Mouse (Mus musculus) neural tube, embryonic 13.5 days (tissue): ENCODE measurements around the gene Ebpl. TPM values are rescaled to one million over a fixed set of nuclear protein-coding genes. Genes with fewer than 3 reads are reported as not detected.

Experiments
- ATAC-seq: fragments of 200-750 bp; cut with Nextera tagmentation; 2 replicates; pipeline ENCODE4 v1.8.0; 2017; ENCODE audit warnings: low read depth, mild to moderate bottlenecking, moderate TSS enrichment, moderate library complexity
- H3K27ac ChIP-seq: fragments of 300-500 bp; sonication (generic); replicated peaks from 2 replicates; pipeline ENCODE4 v1.5.1; 2015; ENCODE audit warnings: moderate library complexity, mild to moderate bottlenecking, inconsistent platforms
- H3K27me3 ChIP-seq: fragments of 300-500 bp; sonication (generic); 2 replicates; pipeline ENCODE4 v1.6.1; 2015; ENCODE audit warnings: mild to moderate bottlenecking, inconsistent platforms
- H3K36me3 ChIP-seq: fragments of 300-500 bp; sonication (generic); 2 replicates; pipeline ENCODE4 v1.6.1; 2015; ENCODE audit warnings: mild to moderate bottlenecking, inconsistent platforms
- H3K4me1 ChIP-seq: fragments of 300-500 bp; sonication (generic); replicated peaks from 2 replicates; pipeline ENCODE4 v1.6.1; 2015; ENCODE audit warnings: inconsistent platforms
- H3K4me2 ChIP-seq: fragments of 300-500 bp; sonication (generic); 2 replicates; pipeline ENCODE4 v1.6.1; 2015; ENCODE audit warnings: inconsistent platforms, mild to moderate bottlenecking, moderate library complexity
- H3K4me3 ChIP-seq: fragments of 300-500 bp; sonication (generic); 2 replicates; pipeline ENCODE4 v1.5.1; 2015; ENCODE audit warnings: mild to moderate bottlenecking, inconsistent platforms
- H3K9ac ChIP-seq: fragments of 300-500 bp; sonication (generic); 2 replicates; pipeline ENCODE4 v1.6.1; 2015; ENCODE audit warnings: moderate library complexity, mild to moderate bottlenecking, inconsistent platforms
- H3K9me3 ChIP-seq: fragments of 300-500 bp; sonication (generic); 2 replicates; pipeline ENCODE4 v1.6.1; 2016; ENCODE audit warnings: inconsistent platforms
- WGBS: fragments of 180-500 bp; shearing (Covaris S2); methylation state at CpG from one replicate; pipeline ENCODE4 v1.1.7; 2015; 5-methylcytosine and 5-hydroxymethylcytosine counted together
- polyA plus RNA-seq: library from polyadenylated mRNA; unstranded; fragments of >200 nt; fragmentation: Nextera tagmentation; extraction: Ambion mirVana; gene quantifications from 2 replicates; pipeline ENCODE4 v1.2.1, GENCODE M21; 2015

The Ebpl gene
- polyA plus RNA-seq, 1 experiment from 2014 or later, result 11.7 TPM

GRCm38 (mm10) chr14:61321200-61321599 is 39.0 kb downstream of the Ebpl start:
- Histone ChIP-seq H3K9me3 (peaks cover 11% of the 10 kb centered on the region), H3K36me3 (no peaks in the 10 kb centered on the region)
- WGBS, result 90% methylated on average over 4 of the region's 4 CpGs

DNA sequence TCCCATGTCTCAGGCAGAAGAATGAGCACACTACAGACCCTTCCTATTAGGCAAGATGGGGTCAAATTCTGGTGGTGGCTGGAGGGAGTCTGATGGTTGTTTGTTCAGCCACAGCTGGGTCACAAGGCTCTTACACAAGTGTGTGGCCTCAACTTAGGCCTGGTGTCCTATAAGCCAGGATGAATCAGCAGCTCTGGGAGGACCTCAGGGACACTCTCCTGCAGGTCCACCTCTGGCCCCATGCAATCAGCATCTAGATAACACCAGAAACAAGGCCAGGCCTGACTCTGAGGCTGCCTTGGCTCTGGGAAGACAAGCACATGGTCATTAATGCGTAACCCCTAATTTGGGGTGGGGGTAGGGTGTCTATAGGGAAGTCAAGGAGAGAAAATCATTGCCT is 39.5 kb downstream of the Ebpl start:
- H3K9ac ChIP-seq, result no peak overlapping the region
- H3K27ac ChIP-seq, result no peak overlapping the region
- H3K4me1 ChIP-seq, result no peaks in the 10 kb centered on the region
- H3K27me3 ChIP-seq, result no peaks in the 10 kb centered on the region
- H3K4me2 ChIP-seq, result no peak overlapping the region
- ATAC-seq, result no peak
- no peaks in the 10 kb centered on the region for H3K36me3 ChIP-seq
- H3K4me3 ChIP-seq, result no peak overlapping the region
- H3K9me3 ChIP-seq, result peaks cover 11% of the 10 kb centered on the region
- 88% methylated on average over 1 of the region's 1 CpGs for WGBS

More at GRCm38 (mm10) chr14:61321200-61321599, 39.0 kb downstream of the Ebpl start:
- H3K9ac ChIP-seq, result no peak overlapping the region
- no peak for ATAC-seq
- no peak overlapping the region for H3K4me3 ChIP-seq
- no peak overlapping the region for H3K27ac ChIP-seq
- no peak overlapping the region for H3K4me2 ChIP-seq
- H3K27me3 ChIP-seq, result no peaks in the 10 kb centered on the region
- no peaks in the 10 kb centered on the region for H3K4me1 ChIP-seq

- no peaks in the 10 kb centered on the region for H3K36me3 ChIP-seq
- 35% methylated on average over 4 of the region's 4 CpGs for WGBS
- no peak overlapping the region for H3K27ac ChIP-seq
- H3K9ac ChIP-seq, result no peak overlapping the region
- no peaks in the 10 kb centered on the region for H3K27me3 ChIP-seq
- H3K4me3 ChIP-seq, result no peak overlapping the region
- H3K9me3 ChIP-seq, result no peaks in the 10 kb centered on the region
- ATAC-seq, result peak; percentile 32; the same call in 1 of the 2 replicates
- no peaks in the 10 kb centered on the region for H3K4me1 ChIP-seq
- no peak overlapping the region for H3K4me2 ChIP-seq
Observed at GRCm38 (mm10) chr14:61316861-61317260, 43.4 kb downstream of the Ebpl start.

DNA sequence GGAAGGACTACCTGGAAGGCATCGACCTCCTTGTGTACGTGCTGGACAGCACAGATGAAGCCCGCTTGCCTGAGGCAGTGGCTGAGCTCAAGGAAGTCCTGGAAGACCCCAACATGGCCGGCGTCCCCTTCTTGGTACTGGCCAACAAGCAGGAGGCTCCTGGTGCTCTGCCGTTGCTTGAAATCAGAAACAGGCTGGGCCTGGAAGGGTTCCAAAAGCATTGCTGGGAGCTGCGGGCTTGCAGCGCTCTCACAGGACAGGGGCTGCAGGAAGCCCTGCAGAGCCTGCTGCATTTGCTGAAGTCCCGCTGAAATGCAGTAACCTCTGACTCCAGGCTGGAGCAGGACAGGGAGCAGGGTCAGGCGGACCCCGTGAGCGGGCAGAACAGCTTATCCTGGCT is 49.3 kb downstream of the Ebpl start:
- no peak for ATAC-seq
- Histone ChIP-seq H3K27ac (no peak overlapping the region), H3K27me3 (no peaks in the 10 kb centered on the region), H3K4me2 (no peak overlapping the region), H3K36me3 (no peaks in the 10 kb centered on the region), H3K4me1 (no peaks in the 10 kb centered on the region), H3K4me3 (no peak overlapping the region), H3K9me3 (no peaks in the 10 kb centered on the region), H3K9ac (no peak overlapping the region)
- WGBS, result 69% methylated on average over 12 of the region's 12 CpGs

DNA sequence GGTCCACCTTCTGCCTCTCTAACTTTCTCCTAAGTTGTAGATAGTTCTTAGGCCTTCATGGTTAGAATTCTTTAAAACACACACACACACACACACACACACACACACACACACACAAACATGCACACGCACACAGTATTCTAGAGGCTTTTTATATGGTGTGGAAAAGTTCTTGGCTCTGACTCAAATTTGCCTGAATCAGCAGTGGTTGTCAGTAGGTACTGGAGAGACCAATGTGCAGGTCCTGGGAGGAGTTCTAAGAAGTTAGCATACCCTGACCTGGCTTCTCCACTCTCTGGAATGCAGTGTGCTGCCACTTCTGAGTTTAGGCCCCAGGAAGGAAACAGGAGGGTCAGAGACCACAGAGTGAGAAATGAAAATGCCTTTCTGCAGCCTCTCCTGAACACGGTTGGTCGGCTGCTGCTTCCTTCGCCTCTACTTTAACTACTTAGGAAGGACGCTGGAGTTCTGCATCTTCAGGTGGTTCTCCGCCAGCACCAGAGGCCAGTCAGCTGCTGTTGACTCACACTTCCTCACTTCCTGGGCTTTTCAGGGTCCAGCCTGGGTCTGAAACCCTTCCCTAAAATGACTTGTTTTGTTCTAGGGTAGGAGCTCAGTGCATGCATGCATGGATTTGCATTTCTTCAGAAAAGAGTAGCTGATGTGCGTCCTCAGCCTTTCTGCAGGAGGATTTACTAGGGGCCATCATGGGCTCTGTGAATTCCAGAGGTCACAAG is 50.0 kb downstream of the Ebpl start:
- 69% methylated on average over 7 of the region's 7 CpGs for WGBS
- H3K27me3 ChIP-seq, result no peaks in the 10 kb centered on the region
- H3K4me2 ChIP-seq, result no peak overlapping the region
- H3K9me3 ChIP-seq, result no peaks in the 10 kb centered on the region
- no peaks in the 10 kb centered on the region for H3K36me3 ChIP-seq
- no peak for ATAC-seq
- no peak overlapping the region for H3K4me3 ChIP-seq
- no peaks in the 10 kb centered on the region for H3K4me1 ChIP-seq
- no peak overlapping the region for H3K9ac ChIP-seq
- no peak overlapping the region for H3K27ac ChIP-seq

DNA sequence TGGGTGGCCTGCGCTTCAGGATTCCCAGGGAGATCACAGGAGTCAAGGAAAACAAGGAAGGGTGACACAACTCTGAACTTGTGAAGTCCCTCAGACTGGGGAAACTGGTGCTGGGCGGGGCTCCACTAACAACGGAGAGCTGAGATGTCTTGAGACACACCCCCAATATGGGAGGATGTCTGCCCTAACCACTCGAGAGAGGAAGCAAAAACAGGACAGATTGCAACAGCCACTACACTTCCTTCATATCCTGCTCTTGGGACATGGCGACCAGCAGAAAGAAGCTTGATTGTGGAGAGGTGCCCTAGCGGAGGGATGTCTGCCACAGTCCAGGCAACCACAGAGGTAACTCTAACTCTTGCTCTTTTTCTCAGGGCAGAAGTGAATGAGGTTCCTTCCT is 50.6 kb downstream of the Ebpl start, which contains the start of gene Arl11:
TSS of gene Arl11 (plus strand) at position 161 of the 400 bp plus-strand sequence.
- Histone ChIP-seq H3K27me3 (no peaks in the 10 kb centered on the region), H3K4me1 (no peaks in the 10 kb centered on the region), H3K9ac (no peak within 1 kb of the TSS), H3K27ac (no peak within 1 kb of the TSS), H3K4me3 (no peak within 1 kb of the TSS), H3K4me2 (no peak within 1 kb of the TSS), H3K36me3 (no peaks in the 10 kb centered on the region), H3K9me3 (no peaks in the 10 kb centered on the region)
- ATAC-seq, result no peak
- WGBS, result 67% methylated on average over 6 of the region's 6 CpGs

DNA sequence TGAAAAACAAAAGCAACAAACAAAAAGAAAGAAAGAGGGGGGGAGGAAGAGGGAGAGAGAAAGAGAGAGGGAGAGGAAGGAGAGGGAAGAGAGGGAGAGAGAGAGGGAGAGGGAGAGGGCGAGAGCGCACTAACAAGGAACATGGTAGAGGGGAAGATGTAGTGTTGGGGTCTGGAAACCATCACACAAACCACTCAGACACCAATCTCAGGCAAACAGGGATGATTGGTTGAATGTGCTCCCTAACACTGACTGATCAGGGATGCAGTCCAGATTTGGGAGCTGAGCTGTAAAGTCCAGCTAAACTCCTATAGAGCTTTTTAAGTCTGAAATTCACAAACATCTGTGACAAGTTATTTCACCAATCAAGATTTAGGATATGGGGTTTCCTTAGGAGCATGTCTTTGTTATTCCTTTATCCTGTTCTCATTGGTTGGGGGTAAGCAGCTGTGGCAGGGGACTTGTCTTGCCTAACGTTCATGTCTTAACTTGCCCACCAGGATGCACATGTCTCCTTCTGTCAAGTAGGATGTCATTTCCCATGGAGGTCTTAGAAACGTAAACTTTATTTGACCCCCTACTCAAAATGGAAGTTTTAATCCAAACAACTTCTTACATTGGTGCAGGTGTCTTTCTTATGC is 56.1 kb downstream of the Ebpl start:
- WGBS, result 80% methylated on average over 4 of the region's 4 CpGs
- ATAC-seq, result no peak
- Histone ChIP-seq H3K36me3 (no peaks in the 10 kb centered on the region), H3K27me3 (no peaks in the 10 kb centered on the region), H3K4me2 (no peak overlapping the region), H3K9me3 (peaks cover 2% of the 10 kb centered on the region; the same call in 1 of the 2 replicates), H3K27ac (no peak overlapping the region), H3K9ac (no peak overlapping the region), H3K4me3 (no peak overlapping the region), H3K4me1 (no peaks in the 10 kb centered on the region)

DNA sequence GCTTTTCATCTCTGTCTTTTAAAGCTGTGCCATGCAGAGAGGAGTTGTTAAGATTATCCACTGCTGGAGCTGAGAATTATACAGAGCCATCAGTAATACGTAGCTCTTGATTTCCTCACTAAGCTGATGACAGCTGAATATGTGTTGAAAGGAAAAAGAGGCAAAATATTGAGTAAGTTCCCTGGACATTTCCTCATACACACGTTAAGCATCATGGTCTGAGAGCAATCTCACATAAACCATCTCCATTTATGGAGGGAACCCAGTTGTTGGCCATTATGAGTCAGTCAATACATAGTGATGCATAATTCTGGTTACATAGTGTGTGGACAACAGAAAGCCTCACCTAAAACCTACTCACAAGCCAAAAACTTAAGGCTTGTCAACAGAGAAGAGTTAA is 57.8 kb downstream of the Ebpl start:
- Histone ChIP-seq H3K4me2 (no peak overlapping the region), H3K4me1 (no peaks in the 10 kb centered on the region), H3K36me3 (no peaks in the 10 kb centered on the region), H3K27me3 (no peaks in the 10 kb centered on the region), H3K9me3 (peaks cover 2% of the 10 kb centered on the region; the same call in 1 of the 2 replicates), H3K9ac (no peak overlapping the region), H3K4me3 (no peak overlapping the region), H3K27ac (no peak overlapping the region)
- WGBS, result 92% methylated on average over 2 of the region's 2 CpGs
- no peak for ATAC-seq

- Histone ChIP-seq H3K9me3 (peaks cover 2% of the 10 kb centered on the region; the same call in 1 of the 2 replicates), H3K4me3 (no peak overlapping the region), H3K27me3 (no peaks in the 10 kb centered on the region), H3K27ac (no peak overlapping the region), H3K36me3 (no peaks in the 10 kb centered on the region), H3K4me2 (no peak overlapping the region), H3K9ac (no peak overlapping the region), H3K4me1 (no peaks in the 10 kb centered on the region)
- ATAC-seq, result no peak
- 62% methylated on average over 2 of the region's 2 CpGs for WGBS
Observed at GRCm38 (mm10) chr14:61301323-61301722, 58.9 kb downstream of the Ebpl start.

DNA sequence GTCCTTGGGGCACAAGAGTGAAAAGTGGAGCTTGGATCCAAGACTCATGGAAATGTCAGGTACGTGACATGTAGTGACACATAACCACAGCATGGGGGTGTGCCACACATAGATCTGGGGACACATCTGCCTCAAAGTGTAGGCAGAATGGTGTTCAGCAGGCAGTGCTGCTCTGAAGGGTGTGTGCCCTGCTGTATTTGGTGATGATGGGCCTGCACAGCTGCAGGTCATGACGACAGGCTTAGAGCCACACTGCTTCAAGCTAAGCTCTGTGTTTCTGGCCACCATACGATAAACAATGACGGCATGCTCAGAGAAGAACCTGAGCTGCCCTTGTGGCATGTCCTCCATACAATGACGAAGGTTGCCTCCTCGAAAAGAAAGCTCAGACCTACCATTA is 60.4 kb downstream of the Ebpl start:
- 86% methylated on average over 6 of the region's 6 CpGs for WGBS

GRCm38 (mm10) chr14:61294738-61295079 is 65.5 kb downstream of the Ebpl start:
- peak overlapping the region; percentile 22; the same call in 1 of the 2 replicates for H3K4me2 ChIP-seq
- WGBS, result 21% methylated on average over 6 of the region's 6 CpGs

More for the DNA sequence above, 60.4 kb downstream of the Ebpl start:
- Histone ChIP-seq H3K4me1 (no peaks in the 10 kb centered on the region), H3K4me3 (no peak overlapping the region), H3K27ac (no peak overlapping the region), H3K4me2 (no peak overlapping the region), H3K27me3 (no peaks in the 10 kb centered on the region), H3K9ac (no peak overlapping the region), H3K36me3 (no peaks in the 10 kb centered on the region), H3K9me3 (peaks cover 2% of the 10 kb centered on the region; the same call in 1 of the 2 replicates)
- ATAC-seq, result no peak

GRCm38 (mm10) chr14:61293884-61294737 is 66.1 kb downstream of the Ebpl start:
- H3K9ac ChIP-seq, result no peak overlapping the region
- 53% methylated on average over 16 of the region's 16 CpGs for WGBS
- no peak for ATAC-seq

More at GRCm38 (mm10) chr14:61294738-61295079, 65.5 kb downstream of the Ebpl start:
- no peaks in the 10 kb centered on the region for H3K4me1 ChIP-seq
- ATAC-seq, result no peak
- no peak overlapping the region for H3K4me3 ChIP-seq
- H3K27me3 ChIP-seq, result no peaks in the 10 kb centered on the region
- no peaks in the 10 kb centered on the region for H3K36me3 ChIP-seq
- H3K27ac ChIP-seq, result no peak overlapping the region
- H3K9me3 ChIP-seq, result no peaks in the 10 kb centered on the region
- H3K9ac ChIP-seq, result no peak overlapping the region

More at GRCm38 (mm10) chr14:61293884-61294737, 66.1 kb downstream of the Ebpl start:
- H3K4me3 ChIP-seq, result no peak overlapping the region
- H3K27me3 ChIP-seq, result no peaks in the 10 kb centered on the region
- no peak overlapping the region for H3K27ac ChIP-seq
- H3K4me2 ChIP-seq, result peak overlapping the region; percentile 22; the same call in 1 of the 2 replicates
- H3K4me1 ChIP-seq, result no peaks in the 10 kb centered on the region
- no peaks in the 10 kb centered on the region for H3K9me3 ChIP-seq
- no peaks in the 10 kb centered on the region for H3K36me3 ChIP-seq
